8 mouse cellular contexts compared by ENCODE assay signal in genomic region chr11:81153161-81153840, GRCm38 (mm10).
DNase-seq lines count a peak whose midpoint lies in the region; ATAC-seq and TF ChIP-seq lines count a peak whose summit lies in the region.

No protein-coding gene starts in this region.

- H3K4me3 ChIP-seq in lung, adult 2 months (replicated peaks; ENCODE audit: extremely low read depth, low read depth, low read length), result no peak overlapping the region
- peak overlapping the region; percentile 51 for H3K4me3 ChIP-seq in heart, embryonic 12.5 days
- H3K4me3 ChIP-seq in liver, embryonic 15.5 days (replicated peaks), result 0 out of 2 replicates have a peak overlapping the region, but pooled peaks have one; percentile 14

- WGBS in lung, adult 2 months, result 1% methylated on average over 57 of the region's 57 CpGs
- WGBS in heart, embryonic 12.5 days, result under 1% methylated on average over 57 of the region's 57 CpGs
- 1% methylated on average over 57 of the region's 57 CpGs for WGBS in liver, embryonic 15.5 days (ENCODE audit: insufficient replicate concordance)

- TF ChIP-seq CTCF in lung, adult 2 months (IDR thresholded peaks at IDR 0.05; ENCODE audit: insufficient read depth, low read length), result no peak

- peak overlapping the region; percentile 86 for H3K4me2 ChIP-seq in heart, embryonic 12.5 days
- H3K4me2 ChIP-seq in liver, embryonic 15.5 days, result peak overlapping the region; percentile 51

- TF ChIP-seq POLR2A in lung, adult 2 months (IDR thresholded peaks at IDR 0.05; ENCODE audit: borderline replicate concordance, extremely low read depth, low read depth, low read length), result no peak

- ATAC-seq in heart, embryonic 12.5 days (ENCODE audit: insufficient number of reproducible peaks, low FRiP score), result no peak
- ATAC-seq in liver, embryonic 15.5 days (ENCODE audit: insufficient read depth), result no peak

- H3K36me3 ChIP-seq in heart, embryonic 12.5 days, result no peaks in the 10 kb centered on the region
- no peaks in the 10 kb centered on the region for H3K36me3 ChIP-seq in liver, embryonic 15.5 days (replicated peaks)

- no peak overlapping the region for H3K27ac ChIP-seq in heart, embryonic 12.5 days (ENCODE audit: poor library complexity, severe bottlenecking)
- H3K27ac ChIP-seq in liver, embryonic 15.5 days (replicated peaks), result no peak overlapping the region

- H3K27me3 ChIP-seq in heart, embryonic 12.5 days (replicated peaks), result peaks cover 83% of the 10 kb centered on the region
- peaks cover 64% of the 10 kb centered on the region for H3K27me3 ChIP-seq in liver, embryonic 15.5 days

- H3K4me1 ChIP-seq in lung, adult 2 months (ENCODE audit: control insufficient read depth, insufficient read depth, low read length), result peaks cover 2% of the 10 kb centered on the region; the same call in 1 of the 2 replicates
- peaks cover 21% of the 10 kb centered on the region for H3K4me1 ChIP-seq in heart, embryonic 12.5 days (replicated peaks)
- H3K4me1 ChIP-seq in liver, embryonic 15.5 days (replicated peaks), result 0 out of 2 replicates have a peak, but pooled peaks cover 7% of the 10 kb centered on the region

- peak overlapping the region; percentile 43; the same call in 1 of the 2 replicates for H3K9ac ChIP-seq in heart, embryonic 12.5 days
- H3K9ac ChIP-seq in liver, embryonic 15.5 days, result no peak overlapping the region

- no peaks in the 10 kb centered on the region for H3K9me3 ChIP-seq in heart, embryonic 12.5 days (replicated peaks)
- H3K9me3 ChIP-seq in liver, embryonic 15.5 days (replicated peaks), result no peaks in the 10 kb centered on the region

- DNase-seq in lung, postnatal 10 days, result peak; percentile 38
- no peak for DNase-seq in lung, adult 2 months
- DNase-seq in embryo, embryonic 10 days (ENCODE audit: low spot score), result peak; percentile 78
- peak; percentile 71 to 76 for DNase-seq in layer of hippocampus, adult 18-20 months (ENCODE audit: low spot score in 2 of 2)
- DNase-seq in right cerebral cortex, postnatal 25 days, result peak; percentile 87
- DNase-seq in spleen, postnatal 4 days (ENCODE audit: low spot score in 2 of 2), result no peak

Comparison
In these comparisons a context has a peak if more than half of its experiments do, and no peak if none do; other contexts are left out.
1. DNase-seq: peak in lung, postnatal 10 days (single experiment), embryo, embryonic 10 days (single experiment), layer of hippocampus, adult 18-20 months (2 of 2) and right cerebral cortex, postnatal 25 days (single experiment); none in lung, adult 2 months (single experiment) and spleen, postnatal 4 days (0 of 2).